ENCODE assay signal across 8 mouse cellular contexts in genomic region chr4:137892713-137893242, GRCm38 (mm10). TPM values are rescaled to one million over a fixed set of nuclear protein-coding genes. Genes with fewer than 3 reads are reported as not detected.
DNase-seq lines count a peak whose midpoint lies in the region; ATAC-seq and TF ChIP-seq lines count a peak whose summit lies in the region.

No protein-coding gene starts in this region.

- WGBS in kidney, postnatal 0 days: 16% methylated on average over 11 of the region's 11 CpGs
- WGBS in embryonic facial prominence, embryonic 14.5 days: 7% methylated on average over 10 of the region's 11 CpGs
- WGBS in limb, embryonic 10.5 days: 12% methylated on average over 11 of the region's 11 CpGs
- 11% methylated on average over 11 of the region's 11 CpGs for WGBS in neural tube, embryonic 14.5 days

- ATAC-seq in kidney, postnatal 0 days (replicated peaks; ENCODE audit: low FRiP score, low read depth): peak; percentile 44; the same call in 1 of the 2 replicates
- ATAC-seq in embryonic facial prominence, embryonic 14.5 days (ENCODE audit: low read depth): peak; percentile 60
- peak; percentile 77 for ATAC-seq in neural tube, embryonic 14.5 days (ENCODE audit: low read depth)
- no peak for ATAC-seq in erythroblast, adult 5-6 weeks (replicated peaks; ENCODE audit: low FRiP score, poor library complexity, severe bottlenecking)

- H3K9me3 ChIP-seq in kidney, postnatal 0 days (replicated peaks; ENCODE audit: low read length): no peaks in the 10 kb centered on the region
- H3K9me3 ChIP-seq in embryonic facial prominence, embryonic 14.5 days (ENCODE audit: control insufficient read depth, low read length): no peaks in the 10 kb centered on the region
- H3K9me3 ChIP-seq in limb, embryonic 10.5 days (replicated peaks): no peaks in the 10 kb centered on the region
- H3K9me3 ChIP-seq in neural tube, embryonic 14.5 days (ENCODE audit: control insufficient read depth, low read length): no peaks in the 10 kb centered on the region

- H3K27ac ChIP-seq in kidney, postnatal 0 days: no peak overlapping the region
- peak overlapping the region; percentile 88 for H3K27ac ChIP-seq in embryonic facial prominence, embryonic 14.5 days (replicated peaks; ENCODE audit: low read depth, low read length)
- peak overlapping the region; percentile 80 for H3K27ac ChIP-seq in limb, embryonic 10.5 days
- peak overlapping the region; percentile 63 for H3K27ac ChIP-seq in neural tube, embryonic 14.5 days (ENCODE audit: low read depth, low read length)

- H3K9ac ChIP-seq in kidney, postnatal 0 days (ENCODE audit: low read depth, low read length): no peak overlapping the region
- H3K9ac ChIP-seq in embryonic facial prominence, embryonic 14.5 days (ENCODE audit: low read depth, low read length): no peak overlapping the region
- no peak overlapping the region for H3K9ac ChIP-seq in neural tube, embryonic 14.5 days (replicated peaks; ENCODE audit: low read depth, low read length)

- H3K27me3 ChIP-seq in kidney, postnatal 0 days (ENCODE audit: insufficient read depth, low read length): no peaks in the 10 kb centered on the region
- H3K27me3 ChIP-seq in embryonic facial prominence, embryonic 14.5 days (replicated peaks; ENCODE audit: control insufficient read depth, insufficient read depth, low read length): no peaks in the 10 kb centered on the region
- no peaks in the 10 kb centered on the region for H3K27me3 ChIP-seq in limb, embryonic 10.5 days (ENCODE audit: low read depth, poor library complexity, severe bottlenecking)
- H3K27me3 ChIP-seq in neural tube, embryonic 14.5 days (ENCODE audit: control insufficient read depth, insufficient read depth, low read length): no peaks in the 10 kb centered on the region

- no peak for DNase-seq in kidney, postnatal 0 days (ENCODE audit: low spot score)
- no peak for DNase-seq in kidney, postnatal 36 days
- DNase-seq in embryonic facial prominence, embryonic 14.5 days (ENCODE audit: low spot score): peak; percentile 88
- peak; percentile 77 for DNase-seq in limb, embryonic 10.5 days (ENCODE audit: low spot score)
- no peak for DNase-seq in Muller cell, postnatal 12 days (ENCODE audit: inconsistent ontology term)
- DNase-seq in kidney, adult 18-20 months: no peak

- peaks cover 29% of the 10 kb centered on the region for H3K4me1 ChIP-seq in kidney, postnatal 0 days (replicated peaks; ENCODE audit: insufficient read depth, low read length)
- H3K4me1 ChIP-seq in embryonic facial prominence, embryonic 14.5 days (ENCODE audit: control insufficient read depth, insufficient read depth, low read length): peaks cover 42% of the 10 kb centered on the region
- H3K4me1 ChIP-seq in limb, embryonic 10.5 days: peaks cover 58% of the 10 kb centered on the region
- peaks cover 32% of the 10 kb centered on the region for H3K4me1 ChIP-seq in neural tube, embryonic 14.5 days (ENCODE audit: control insufficient read depth, insufficient read depth, low read length)

- no peak for TF ChIP-seq CTCF in kidney, postnatal 0 days (IDR thresholded peaks at IDR 0.05; ENCODE audit: low read depth)

- no peak overlapping the region for H3K4me3 ChIP-seq in kidney, postnatal 0 days (replicated peaks; ENCODE audit: low read depth, low read length)
- H3K4me3 ChIP-seq in embryonic facial prominence, embryonic 14.5 days (ENCODE audit: low read depth, low read length): no peak overlapping the region
- peak overlapping the region; percentile 33 for H3K4me3 ChIP-seq in limb, embryonic 10.5 days
- H3K4me3 ChIP-seq in neural tube, embryonic 14.5 days (ENCODE audit: low read depth, low read length): no peak overlapping the region

- no peaks in the 10 kb centered on the region for H3K36me3 ChIP-seq in kidney, postnatal 0 days (ENCODE audit: insufficient read depth, low read length)
- H3K36me3 ChIP-seq in embryonic facial prominence, embryonic 14.5 days (ENCODE audit: control insufficient read depth, insufficient read depth, low read length): peaks cover 3% of the 10 kb centered on the region; the same call in 1 of the 2 replicates
- peaks cover 5% of the 10 kb centered on the region; the same call in 1 of the 2 replicates for H3K36me3 ChIP-seq in limb, embryonic 10.5 days
- no peaks in the 10 kb centered on the region for H3K36me3 ChIP-seq in neural tube, embryonic 14.5 days (ENCODE audit: control insufficient read depth, insufficient read depth, low read length)

- 0 out of 2 replicates have a peak overlapping the region, but pooled peaks have one; percentile 3 for H3K4me2 ChIP-seq in kidney, postnatal 0 days (ENCODE audit: low read length)
- peak overlapping the region; percentile 29 for H3K4me2 ChIP-seq in embryonic facial prominence, embryonic 14.5 days (ENCODE audit: low read depth, low read length)
- peak overlapping the region; percentile 29; the same call in 1 of the 2 replicates for H3K4me2 ChIP-seq in neural tube, embryonic 14.5 days (ENCODE audit: low read depth, low read length)

RNA-seq across cellular contexts. Expression of gene Ece1, which starts 30.7 kb away (rescaled TPM):
- polyA plus RNA-seq in kidney, postnatal 0 days (2015; fragmentation: Nextera tagmentation; extraction: Ambion mirVana): 36.1 and 40.8 TPM in 2 replicates
- 57.8 and 62.1 TPM in 2 replicates for polyA plus RNA-seq in embryonic facial prominence, embryonic 14.5 days (2014; fragmentation: Nextera tagmentation; extraction: Ambion mirVana)
- polyA plus RNA-seq in limb, embryonic 10.5 days (2016; fragmentation: Nextera tagmentation; extraction: Ambion mirVana): 41.1 and 41.4 TPM in 2 replicates
- polyA plus RNA-seq in neural tube, embryonic 14.5 days (2014; fragmentation: Nextera tagmentation; extraction: Ambion mirVana): 24.9 and 31.3 TPM in 2 replicates
- total RNA-seq in erythroblast, adult 5-6 weeks (2015; ENCODE audit: low replicate concordance): 2.3 and 3.1 TPM in 2 replicates
- 0.68 and 2.1 TPM in 2 replicates for total RNA-seq in erythroblast, adult 5-6 weeks (2017; ENCODE audit: low replicate concordance)

Comparison
In these comparisons a context has a peak if more than half of its experiments do, and no peak if none do; other contexts are left out.
1. DNase-seq: peak in embryonic facial prominence, embryonic 14.5 days (single experiment) and limb, embryonic 10.5 days (single experiment); none in kidney, postnatal 0 days (single experiment), kidney, postnatal 36 days (0 of 2), Muller cell, postnatal 12 days (single experiment) and kidney, adult 18-20 months (single experiment).
2. Peak in every context shown above with its lines, with median percentiles within 50 percentile points of each other: H3K4me2 ChIP-seq.